Mouse (Mus musculus): ENCODE measurements at regions not wholly inside any gene's neighbourhood (a gene's known extent, or its start where the extent isn't known, plus 50 kb on each side); places are given as distances from the start of the nearest gene placed in this dataset.
"Not testable (repeated sequence)": the region's sequence is repeated elsewhere in the genome, so short reads cannot be mapped to it uniquely, and the experiment has no call there.

DNA sequence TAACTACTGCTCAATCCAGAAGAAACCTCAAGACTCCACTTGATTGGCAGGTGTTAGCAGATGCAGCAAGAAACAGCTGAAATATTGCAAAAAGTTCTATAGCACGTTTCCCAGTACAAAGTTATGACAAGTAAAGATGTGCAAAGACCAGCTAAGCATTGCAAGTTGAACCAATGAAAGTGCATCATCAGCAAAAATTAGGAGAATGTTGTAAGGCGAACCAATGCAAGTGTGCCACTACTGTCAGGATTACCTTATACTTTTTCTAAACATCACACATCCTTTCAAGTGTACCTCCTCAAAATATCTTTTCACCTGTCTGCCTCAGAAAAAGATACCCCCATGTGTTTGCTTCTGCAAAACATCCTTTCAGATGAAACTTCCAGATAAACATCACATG lies 244.7 kb downstream of the Slco6d1 start:
- 82% methylated on average over 2 of the region's 2 CpGs for WGBS
- no peaks in the 10 kb centered on the region for H3K36me3 ChIP-seq (replicated peaks)
- no peak for ATAC-seq (replicated peaks)
- no peak overlapping the region for H3K4me3 ChIP-seq
- H3K9me3 ChIP-seq = no peaks in the 10 kb centered on the region
- no peak overlapping the region for H3K9ac ChIP-seq
- no peak overlapping the region for H3K4me2 ChIP-seq
- no peak overlapping the region for H3K27ac ChIP-seq
- H3K27me3 ChIP-seq (replicated peaks) = no peaks in the 10 kb centered on the region
- H3K4me1 ChIP-seq = no peaks in the 10 kb centered on the region

DNA sequence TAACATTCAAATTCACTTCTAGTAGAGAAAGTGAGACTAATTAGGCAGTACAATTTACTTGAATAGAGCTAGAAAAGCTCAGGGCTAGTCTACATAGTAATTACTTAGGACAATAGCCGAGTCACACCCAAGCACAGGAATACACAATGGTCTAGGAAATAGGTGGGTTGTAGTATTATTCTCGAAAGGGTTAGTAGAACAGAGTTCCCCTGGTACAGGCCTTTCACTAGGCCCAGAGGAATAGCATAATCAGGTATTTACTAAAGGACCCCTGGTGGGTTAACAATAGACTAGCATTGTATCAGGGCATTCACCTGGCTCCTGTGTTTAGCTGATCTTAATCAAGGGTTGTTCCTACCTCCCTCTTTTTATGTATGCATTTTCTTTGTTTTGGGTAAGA lies 246.5 kb downstream of the Slco6d1 start:
- not testable (repeated sequence) for ATAC-seq (replicated peaks); H3K4me1 ChIP-seq; H3K36me3 ChIP-seq (replicated peaks); H3K27me3 ChIP-seq (replicated peaks); H3K9ac ChIP-seq; H3K4me3 ChIP-seq; H3K9me3 ChIP-seq; H3K27ac ChIP-seq; H3K4me2 ChIP-seq
- 76% methylated on average over 2 of the region's 2 CpGs for WGBS

GRCm38 (mm10) chr1:98667887-98668286 lies 247.0 kb downstream of the Slco6d1 start:
- Histone ChIP-seq H3K4me2 (no peak overlapping the region), H3K9ac (no peak overlapping the region), H3K27ac (no peak overlapping the region), H3K4me1 (no peaks in the 10 kb centered on the region), H3K36me3 (replicated peaks) (no peaks in the 10 kb centered on the region), H3K9me3 (no peaks in the 10 kb centered on the region), H3K27me3 (replicated peaks) (no peaks in the 10 kb centered on the region), H3K4me3 (no peak overlapping the region)
- no peak for ATAC-seq (replicated peaks)
- WGBS = 86% methylated on average over 1 of the region's 1 CpGs

DNA sequence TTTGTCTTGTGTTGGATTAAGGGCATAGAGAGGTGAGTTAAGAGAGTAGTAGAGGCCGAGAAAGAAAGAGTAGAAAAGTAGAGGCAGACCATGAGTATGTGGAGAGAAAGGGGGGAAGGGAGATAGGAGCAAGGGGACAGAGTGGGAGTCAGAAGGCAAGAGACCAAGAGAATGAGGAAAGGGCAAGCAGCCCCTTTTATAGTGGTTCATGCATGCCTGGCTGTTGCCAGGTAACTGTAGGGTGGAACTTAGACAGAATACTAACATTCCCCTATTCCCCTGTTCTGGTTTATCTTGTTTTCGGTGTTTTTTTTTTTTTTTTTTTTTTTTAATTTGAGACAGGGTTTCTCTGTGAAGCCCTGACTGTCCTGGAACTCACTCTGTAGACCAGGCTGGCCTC lies 247.7 kb downstream of the Slco6d1 start:
- ATAC-seq (replicated peaks) = 0 out of 2 replicates have a peak, but pooled peaks have one; percentile 11
- 37% methylated on average over 2 of the region's 2 CpGs for WGBS

GRCm38 (mm10) chr1:98678686-98679085 lies 257.8 kb downstream of the Slco6d1 start:
- 87% methylated on average over 3 of the region's 3 CpGs for WGBS
- Histone ChIP-seq H3K27me3 (replicated peaks) (no peaks in the 10 kb centered on the region), H3K36me3 (replicated peaks) (no peaks in the 10 kb centered on the region), H3K9me3 (no peaks in the 10 kb centered on the region), H3K9ac (no peak overlapping the region), H3K27ac (no peak overlapping the region), H3K4me2 (no peak overlapping the region), H3K4me3 (no peak overlapping the region), H3K4me1 (no peaks in the 10 kb centered on the region)
- ATAC-seq (replicated peaks) = no peak

More for the DNA sequence above, 247.7 kb downstream of the Slco6d1 start:
- Histone ChIP-seq H3K27me3 (replicated peaks) (no peaks in the 10 kb centered on the region), H3K9me3 (no peaks in the 10 kb centered on the region), H3K4me3 (no peak overlapping the region), H3K4me1 (no peaks in the 10 kb centered on the region), H3K9ac (no peak overlapping the region), H3K4me2 (no peak overlapping the region), H3K27ac (no peak overlapping the region), H3K36me3 (replicated peaks) (no peaks in the 10 kb centered on the region)

GRCm38 (mm10) chr1:98713809-98714208 lies 292.9 kb downstream of the Slco6d1 start:
- no peak for ATAC-seq (replicated peaks)
- H3K4me3 ChIP-seq = no peak overlapping the region
- no peak overlapping the region for H3K4me2 ChIP-seq
- H3K4me1 ChIP-seq = no peaks in the 10 kb centered on the region
- H3K27ac ChIP-seq = no peak overlapping the region
- no peaks in the 10 kb centered on the region for H3K36me3 ChIP-seq (replicated peaks)
- no peaks in the 10 kb centered on the region for H3K27me3 ChIP-seq (replicated peaks)
- no peak overlapping the region for H3K9ac ChIP-seq
- 95% methylated on average over 2 of the region's 2 CpGs for WGBS
- no peaks in the 10 kb centered on the region for H3K9me3 ChIP-seq

DNA sequence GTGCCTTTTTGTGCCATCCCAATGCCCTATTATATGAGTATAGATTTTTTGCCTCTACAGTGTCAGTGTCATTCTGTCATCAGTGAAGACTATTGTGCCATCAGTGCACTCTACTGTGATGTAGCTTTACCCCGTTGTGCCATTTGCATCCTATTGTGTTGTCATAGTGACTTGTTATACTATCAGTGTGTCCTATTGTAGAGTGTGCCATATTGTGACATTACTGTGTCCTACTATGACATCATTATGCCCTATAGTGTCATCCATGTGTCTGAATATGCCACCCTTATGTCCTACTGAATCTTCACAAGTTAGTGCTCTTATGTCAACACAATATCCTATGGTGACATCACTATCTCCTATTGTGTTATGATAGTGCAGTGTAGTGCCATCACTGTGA lies 293.4 kb downstream of the Slco6d1 start:
- Histone ChIP-seq H3K27me3 (replicated peaks) (no peaks in the 10 kb centered on the region), H3K9me3 (no peaks in the 10 kb centered on the region), H3K4me2 (no peak overlapping the region), H3K9ac (no peak overlapping the region), H3K27ac (no peak overlapping the region), H3K4me3 (no peak overlapping the region), H3K4me1 (no peaks in the 10 kb centered on the region), H3K36me3 (replicated peaks) (no peaks in the 10 kb centered on the region)
- ATAC-seq (replicated peaks) = no peak
- 86% methylated on average over 1 of the region's 1 CpGs for WGBS

DNA sequence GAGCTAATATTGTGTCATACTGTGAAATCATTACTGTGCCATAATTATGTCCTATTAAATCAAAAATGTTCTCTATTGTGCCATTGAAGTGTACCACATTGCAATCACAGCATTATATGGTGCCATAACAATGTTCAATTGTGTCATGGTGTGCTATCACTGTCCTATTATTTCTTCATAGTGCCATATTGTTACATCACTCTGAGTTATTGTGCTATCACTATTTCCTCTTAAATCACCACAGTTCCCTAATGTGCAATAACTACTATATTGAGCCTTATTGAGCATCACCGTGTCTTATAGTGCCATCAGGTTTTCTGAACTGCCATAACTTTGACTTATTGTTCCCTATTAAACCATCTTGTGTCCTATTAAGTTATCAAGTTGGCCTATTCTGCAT lies 299.7 kb downstream of the Slco6d1 start:
- Histone ChIP-seq H3K4me1 (no peaks in the 10 kb centered on the region), H3K36me3 (replicated peaks) (no peaks in the 10 kb centered on the region), H3K27ac (no peak overlapping the region), H3K9me3 (no peaks in the 10 kb centered on the region), H3K27me3 (replicated peaks) (no peaks in the 10 kb centered on the region), H3K9ac (no peak overlapping the region), H3K4me3 (no peak overlapping the region), H3K4me2 (no peak overlapping the region)
- WGBS = 90% methylated on average over 1 of the region's 1 CpGs
- ATAC-seq (replicated peaks) = no peak

- Histone ChIP-seq H3K36me3 (replicated peaks) (no peaks in the 10 kb centered on the region), H3K4me1 (no peaks in the 10 kb centered on the region), H3K4me2 (no peak overlapping the region), H3K27me3 (replicated peaks) (no peaks in the 10 kb centered on the region), H3K27ac (no peak overlapping the region), H3K4me3 (no peak overlapping the region), H3K9ac (no peak overlapping the region), H3K9me3 (no peaks in the 10 kb centered on the region)
- no peak for ATAC-seq (replicated peaks)
- WGBS = 89% methylated on average over 3 of the region's 3 CpGs
These were observed 306.6 kb downstream of the Slco6d1 start for GRCm38 (mm10) chr1:98727354-98728015.

- Histone ChIP-seq H3K9me3 (no peaks in the 10 kb centered on the region), H3K27ac (no peak overlapping the region), H3K4me3 (no peak overlapping the region), H3K36me3 (replicated peaks) (no peaks in the 10 kb centered on the region), H3K27me3 (replicated peaks) (no peaks in the 10 kb centered on the region), H3K4me1 (no peaks in the 10 kb centered on the region), H3K4me2 (no peak overlapping the region), H3K9ac (no peak overlapping the region)
- ATAC-seq (replicated peaks) = peak; percentile 92
- WGBS = 5% methylated on average over 2 of the region's 2 CpGs
These were observed 328.0 kb downstream of the Slco6d1 start for GRCm38 (mm10) chr1:98748886-98749285.

GRCm38 (mm10) chr1:98788528-98788927 lies 367.6 kb downstream of the Slco6d1 start:
- Histone ChIP-seq H3K27me3 (replicated peaks) (no peaks in the 10 kb centered on the region), H3K4me1 (no peaks in the 10 kb centered on the region), H3K4me2 (no peak overlapping the region), H3K9me3 (no peaks in the 10 kb centered on the region), H3K9ac (no peak overlapping the region), H3K27ac (no peak overlapping the region), H3K36me3 (replicated peaks) (no peaks in the 10 kb centered on the region), H3K4me3 (no peak overlapping the region)
- ATAC-seq (replicated peaks) = no peak
- WGBS = 87% methylated on average over 2 of the region's 2 CpGs

- no peaks in the 10 kb centered on the region for H3K36me3 ChIP-seq (replicated peaks)
- no peak overlapping the region for H3K9ac ChIP-seq
- H3K4me3 ChIP-seq = no peak overlapping the region
- no peak for ATAC-seq (replicated peaks)
- H3K4me1 ChIP-seq = no peaks in the 10 kb centered on the region
- 95% methylated on average over 3 of the region's 3 CpGs for WGBS
- H3K9me3 ChIP-seq = no peaks in the 10 kb centered on the region
- H3K27ac ChIP-seq = no peak overlapping the region
- H3K27me3 ChIP-seq (replicated peaks) = no peaks in the 10 kb centered on the region
- H3K4me2 ChIP-seq = no peak overlapping the region
These were observed 372.4 kb downstream of the Slco6d1 start for GRCm38 (mm10) chr1:98793320-98793719.

- H3K27ac ChIP-seq = no peak overlapping the region
- no peaks in the 10 kb centered on the region for H3K36me3 ChIP-seq (replicated peaks)
- H3K4me2 ChIP-seq = no peak overlapping the region
- no peaks in the 10 kb centered on the region for H3K9me3 ChIP-seq
- no peak for ATAC-seq (replicated peaks)
- H3K4me3 ChIP-seq = no peak overlapping the region
- H3K4me1 ChIP-seq = no peaks in the 10 kb centered on the region
- H3K27me3 ChIP-seq (replicated peaks) = no peaks in the 10 kb centered on the region
- H3K9ac ChIP-seq = no peak overlapping the region
These were observed 391.6 kb downstream of the Slco6d1 start for GRCm38 (mm10) chr1:98812543-98812942.

Data from midbrain, embryonic 15.5 days (tissue).